Mouse (Mus musculus) liver, embryonic 14.5 days (tissue): ENCODE data around the gene 1700011L22Rik. TPM values are rescaled to one million over a fixed set of nuclear protein-coding genes. Genes with fewer than 3 reads are reported as not detected.

ENCODE experiments used
- ATAC-seq: fragments of 200-750 bp; cut with Nextera tagmentation; 2 replicates; pipeline ENCODE4 v1.8.0; 2017; ENCODE audit warnings: moderate number of reproducible peaks, mild to moderate bottlenecking, moderate library complexity; ENCODE audit not compliant: insufficient read depth
- DNase-seq, 3 experiments: peaks; one replicate each; pipeline ENCODE4 v3.0.0-alpha.2; 2012 to 2013; ENCODE audit warnings: low read depth in 3 of 3, low spot score in 3 of 3
- H3K27ac ChIP-seq: fragments of 300-500 bp; sonication (generic); 2 replicates; pipeline ENCODE4 v1.5.1; 2014; ENCODE audit warnings: moderate library complexity, mild to moderate bottlenecking, control low read depth, inconsistent platforms
- H3K27me3 ChIP-seq: fragments of 300-500 bp; sonication (generic); 2 replicates; pipeline ENCODE4 v1.6.1; 2014; ENCODE audit warnings: mild to moderate bottlenecking, low read length, moderate library complexity; ENCODE audit not compliant: control insufficient read depth, insufficient read depth
- H3K36me3 ChIP-seq: fragments of 300-500 bp; sonication (generic); replicated peaks from 2 replicates; pipeline ENCODE4 v1.6.1; 2014; ENCODE audit warnings: low read depth; ENCODE audit not compliant: control insufficient read depth, insufficient read depth
- H3K4me1 ChIP-seq, 2 experiments: fragments of 200-500 bp in 1 of 2; fragments of 300-500 bp in 1 of 2; sonication (generic) in 1 of 2; replicated peaks; 2 replicates each; pipeline ENCODE4 v1.6.1; 2012 to 2014; ENCODE audit warnings: antibody characterized with exemption in 1 of 2, inconsistent platforms in 1 of 2, low read length in 1 of 2; ENCODE audit not compliant: control insufficient read depth in 2 of 2, insufficient read depth in 2 of 2
- H3K4me2 ChIP-seq: fragments of 300-500 bp; sonication (generic); 2 replicates; pipeline ENCODE4 v1.6.1; 2014; ENCODE audit warnings: low read depth, mild to moderate bottlenecking, control low read depth, moderate library complexity
- H3K4me3 ChIP-seq, 2 experiments: fragments of 200-500 bp in 1 of 2; fragments of 300-500 bp in 1 of 2; sonication (generic) in 1 of 2; 2 replicates each; pipeline ENCODE4 v1.5.1; 2012 to 2014; ENCODE audit warnings: low read depth in 2 of 2, low read length in 2 of 2, mild to moderate bottlenecking in 2 of 2, control low read depth in 1 of 2, inconsistent platforms in 1 of 2, moderate library complexity in 1 of 2; ENCODE audit not compliant: insufficient read depth in 1 of 2
- H3K9ac ChIP-seq: fragments of 300-500 bp; sonication (generic); replicated peaks from 2 replicates; pipeline ENCODE4 v1.6.1; 2014; ENCODE audit warnings: mild to moderate bottlenecking, control low read depth, moderate library complexity
- H3K9me3 ChIP-seq: fragments of 300-500 bp; sonication (generic); 2 replicates; pipeline ENCODE4 v1.6.1; 2016; ENCODE audit warnings: low read length, mixed read lengths; ENCODE audit not compliant: control insufficient read depth
- CTCF ChIP-seq: IDR thresholded peaks from 2 replicates; pipeline ENCODE4 v1.5.1; 2016; ENCODE audit warnings: antibody characterized with exemption, low read depth, control low read depth
- EP300 ChIP-seq: IDR thresholded peaks from 2 replicates; pipeline ENCODE4 v1.6.1; 2016; ENCODE audit warnings: antibody characterized with exemption, low read depth
- WGBS: fragments of 180-500 bp; shearing (Covaris S2); extraction: QIAGEN DNeasy Blood & Tissue Kit; methylation state at CpG from one replicate; pipeline ENCODE4 v1.1.7; 2014; ENCODE audit not compliant: insufficient replicate concordance; 5-methylcytosine and 5-hydroxymethylcytosine counted together
- polyA plus RNA-seq, 2 experiments: library from polyadenylated mRNA; depleted of rRNA in 1 of 2; stranded (reverse) in 1 of 2; unstranded in 1 of 2; fragments of >200 nt; fragmentation: Nextera tagmentation in 1 of 2; extraction: Ambion mirVana in 1 of 2; gene quantifications; 2 replicates each; pipeline versions ENCODE4 v1.2.1 to v1.2.3; 2012 to 2014

Gene 1700011L22Rik
- polyA plus RNA-seq, 2 experiments = not detected

DNA sequence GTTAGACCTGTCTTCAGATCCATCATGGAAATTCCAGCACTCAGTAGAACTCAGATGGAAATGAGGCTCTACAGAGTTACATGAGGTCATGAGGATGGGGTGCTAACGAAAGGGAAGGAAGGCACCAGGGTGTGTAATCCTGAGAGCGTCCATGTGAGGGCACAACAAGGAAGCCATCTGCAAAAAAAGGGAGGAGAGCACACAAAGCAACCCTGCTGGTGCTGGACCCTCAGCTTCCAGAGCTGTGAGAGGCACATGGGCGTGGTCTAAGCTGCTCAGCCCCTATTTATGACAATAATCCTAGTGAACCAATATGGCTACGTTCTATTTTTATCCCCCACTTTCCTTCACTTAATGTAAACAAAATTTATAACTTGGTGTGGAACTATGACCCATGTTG is 24.3 kb upstream of the 1700011L22Rik start:
- Histone ChIP-seq H3K4me1 (no peaks in the 10 kb centered on the region), H3K36me3 (no peaks in the 10 kb centered on the region), H3K4me3 (no peak overlapping the region), H3K4me2 (no peak overlapping the region), H3K9me3 (no peaks in the 10 kb centered on the region), H3K9ac (no peak overlapping the region), H3K27me3 (no peaks in the 10 kb centered on the region), H3K27ac (no peak overlapping the region)
- 64% methylated on average over 4 of the region's 4 CpGs for WGBS
- no peak for ATAC-seq
- TF ChIP-seq CTCF (no peak), EP300 (no peak)
- no peak for DNase-seq

DNA sequence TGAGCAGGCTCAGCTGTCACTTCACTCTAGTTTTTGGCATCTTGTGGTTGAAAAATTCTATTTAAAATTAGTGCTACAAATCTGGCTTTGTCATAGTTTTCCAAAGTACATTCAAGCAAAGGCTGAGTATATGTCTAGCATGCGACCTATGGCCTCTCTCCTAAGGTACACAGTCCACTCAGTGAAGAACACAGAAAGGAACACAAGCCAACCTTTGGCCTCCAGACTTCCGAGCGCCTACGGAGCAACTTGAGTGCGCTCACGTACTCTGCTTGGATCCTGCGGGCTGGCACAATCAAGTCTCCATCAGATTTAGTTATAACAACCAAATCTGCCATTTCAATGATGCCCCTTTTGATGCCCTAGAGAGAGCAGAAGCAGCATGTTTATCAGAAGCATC is 20.6 kb upstream of the 1700011L22Rik start:
- no peaks in the 10 kb centered on the region for H3K9me3 ChIP-seq
- no peaks in the 10 kb centered on the region for H3K36me3 ChIP-seq
- H3K4me3 ChIP-seq = no peak overlapping the region
- no peak overlapping the region for H3K9ac ChIP-seq
- no peak for ATAC-seq
- H3K27me3 ChIP-seq = no peaks in the 10 kb centered on the region
- TF ChIP-seq CTCF (no peak), EP300 (no peak)
- no peaks in the 10 kb centered on the region for H3K4me1 ChIP-seq
- 81% methylated on average over 7 of the region's 7 CpGs for WGBS
- no peak overlapping the region for H3K4me2 ChIP-seq
- no peak overlapping the region for H3K27ac ChIP-seq
- no peak for DNase-seq

DNA sequence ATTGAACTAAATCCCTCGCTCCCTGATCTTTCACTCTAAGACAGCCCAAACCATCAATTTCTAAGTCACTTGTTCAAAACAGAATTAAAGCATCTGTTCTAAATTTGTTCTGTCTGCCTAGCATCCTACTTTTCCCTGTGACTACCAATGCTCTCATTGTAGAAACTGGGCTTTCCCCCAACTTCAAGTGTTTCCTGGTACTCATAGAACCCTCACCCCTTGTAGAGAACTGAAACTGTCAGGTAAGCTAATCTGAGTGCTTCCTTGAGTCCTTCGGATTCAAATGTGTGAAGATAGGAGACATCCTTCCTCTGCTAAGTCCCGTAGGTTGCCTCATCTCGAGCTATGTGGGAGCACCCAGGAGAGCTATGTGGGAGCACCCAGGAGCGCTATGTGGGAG is 13.6 kb upstream of the 1700011L22Rik start:
- TF ChIP-seq CTCF (no peak), EP300 (no peak)
- Histone ChIP-seq H3K4me2 (no peak overlapping the region), H3K4me1 (no peaks in the 10 kb centered on the region), H3K9me3 (no peaks in the 10 kb centered on the region), H3K4me3 (no peak overlapping the region), H3K36me3 (no peaks in the 10 kb centered on the region), H3K27ac (no peak overlapping the region), H3K27me3 (no peaks in the 10 kb centered on the region), H3K9ac (no peak overlapping the region)
- DNase-seq (no peak), ATAC-seq (no peak)
- 59% methylated on average over 5 of the region's 5 CpGs for WGBS

DNA sequence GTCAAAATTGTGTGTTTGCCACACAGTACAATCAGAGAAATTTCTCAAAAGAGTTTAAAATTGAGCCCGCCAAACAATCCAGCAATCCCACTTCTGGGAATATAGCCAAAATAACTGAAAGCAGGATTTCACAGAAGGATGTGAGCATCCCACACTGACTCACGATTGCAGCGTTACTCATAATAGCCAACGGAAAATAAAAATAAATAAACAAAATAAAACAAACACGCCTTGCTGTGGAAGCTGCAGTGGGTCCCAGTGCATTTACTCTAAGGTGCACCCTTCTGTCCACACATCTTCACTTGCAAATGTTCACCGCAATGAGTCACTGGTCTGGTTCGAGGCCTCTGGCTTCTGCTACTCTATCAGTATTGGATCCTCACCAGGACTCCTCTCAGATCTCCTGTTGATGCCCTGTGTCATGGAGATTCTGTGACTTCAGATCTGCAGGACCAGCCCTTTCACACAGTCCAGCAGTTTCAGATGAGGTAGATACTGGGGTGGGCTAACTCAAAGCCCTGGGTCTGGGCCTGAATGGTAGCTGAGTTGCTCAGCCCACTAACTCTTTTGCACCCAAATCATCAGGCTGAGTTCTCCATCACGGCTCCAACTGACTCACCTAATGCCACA is 7.8 kb upstream of the 1700011L22Rik start:
- Histone ChIP-seq H3K4me2 (no peak overlapping the region), H3K9ac (no peak overlapping the region), H3K27me3 (no peaks in the 10 kb centered on the region), H3K36me3 (no peaks in the 10 kb centered on the region), H3K4me3 (no peak overlapping the region), H3K4me1 (no peaks in the 10 kb centered on the region), H3K9me3 (no peaks in the 10 kb centered on the region), H3K27ac (no peak overlapping the region)
- WGBS = 69% methylated on average over 8 of the region's 8 CpGs
- TF ChIP-seq EP300 (no peak), CTCF (no peak)
- ATAC-seq = no peak
- no peak for DNase-seq

DNA sequence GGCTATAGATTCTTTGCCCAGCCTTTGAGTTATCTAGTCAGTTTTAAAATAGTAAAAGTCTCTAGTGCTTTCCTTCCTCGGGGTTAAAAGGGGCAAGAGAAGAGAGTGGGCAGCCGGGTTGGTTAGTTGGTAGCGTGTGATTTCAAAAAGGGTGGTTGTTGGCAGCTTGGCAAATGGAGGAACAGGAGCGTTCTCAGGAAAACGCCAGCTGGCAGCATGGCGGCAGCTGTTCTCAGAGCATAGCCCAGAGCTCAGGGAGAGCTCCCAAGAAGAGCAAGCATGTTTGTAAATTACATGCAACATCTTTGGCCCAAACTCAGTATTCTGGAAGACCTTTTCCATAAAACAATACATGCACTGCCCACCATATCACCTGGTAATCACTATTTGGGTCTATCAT is 5.4 kb upstream of the 1700011L22Rik start:
- Histone ChIP-seq H3K9me3 (no peaks in the 10 kb centered on the region), H3K4me3 (no peak overlapping the region), H3K4me2 (no peak overlapping the region), H3K27me3 (no peaks in the 10 kb centered on the region), H3K9ac (no peak overlapping the region), H3K36me3 (no peaks in the 10 kb centered on the region), H3K4me1 (no peaks in the 10 kb centered on the region), H3K27ac (no peak overlapping the region)
- 68% methylated on average over 6 of the region's 6 CpGs for WGBS
- ATAC-seq (no peak), DNase-seq (no peak)
- TF ChIP-seq CTCF = no peak
